Mouse (Mus musculus) heart, adult 2 months (tissue): ENCODE data around the gene Ccdc62.

Experiments used
- CTCF ChIP-seq: fragments of 200-600 bp; IDR thresholded peaks from 2 replicates; pipeline ENCODE4 v1.8.1; 2022; ENCODE audit warnings: antibody characterized with exemption, mild to moderate bottlenecking, moderate library complexity
- POLR2A ChIP-seq: fragments of 200-500 bp; IDR thresholded peaks from 2 replicates; pipeline ENCODE4 v1.6.1; 2011; ENCODE audit warnings: mild to moderate bottlenecking, low read depth, low read length, control low read depth; ENCODE audit not compliant: insufficient read depth

DNA sequence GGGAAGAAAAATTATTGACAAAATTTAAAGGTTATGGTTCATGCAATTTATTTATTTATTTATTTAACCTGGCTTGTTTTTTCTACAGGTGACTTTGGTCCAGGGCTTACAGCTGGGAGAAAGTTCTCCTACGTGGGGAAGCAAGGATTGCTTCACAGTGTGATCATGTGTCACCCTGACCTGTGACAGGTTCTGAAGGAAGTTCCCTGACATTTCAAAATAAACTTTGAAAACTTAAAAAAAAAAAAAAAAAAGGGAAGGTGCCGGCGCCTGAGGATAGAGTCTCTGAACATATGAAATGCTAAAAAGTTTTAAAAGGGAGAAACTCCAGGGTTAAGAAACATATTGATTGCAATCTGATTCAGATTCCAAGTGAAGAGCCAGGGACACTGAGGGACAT, 44.1 kb upstream of the Ccdc62 start:
- TF ChIP-seq CTCF (no peak), POLR2A (no peak)
